Mouse (Mus musculus): ENCODE measurements around the gene Fbxo21. TPM values are rescaled to one million over a fixed set of nuclear protein-coding genes. Genes with fewer than 3 reads are reported as not detected.

Fbxo21 gene
- polyA plus RNA-seq, 1 experiment from 2014 or later, result 64.3 TPM

DNA sequence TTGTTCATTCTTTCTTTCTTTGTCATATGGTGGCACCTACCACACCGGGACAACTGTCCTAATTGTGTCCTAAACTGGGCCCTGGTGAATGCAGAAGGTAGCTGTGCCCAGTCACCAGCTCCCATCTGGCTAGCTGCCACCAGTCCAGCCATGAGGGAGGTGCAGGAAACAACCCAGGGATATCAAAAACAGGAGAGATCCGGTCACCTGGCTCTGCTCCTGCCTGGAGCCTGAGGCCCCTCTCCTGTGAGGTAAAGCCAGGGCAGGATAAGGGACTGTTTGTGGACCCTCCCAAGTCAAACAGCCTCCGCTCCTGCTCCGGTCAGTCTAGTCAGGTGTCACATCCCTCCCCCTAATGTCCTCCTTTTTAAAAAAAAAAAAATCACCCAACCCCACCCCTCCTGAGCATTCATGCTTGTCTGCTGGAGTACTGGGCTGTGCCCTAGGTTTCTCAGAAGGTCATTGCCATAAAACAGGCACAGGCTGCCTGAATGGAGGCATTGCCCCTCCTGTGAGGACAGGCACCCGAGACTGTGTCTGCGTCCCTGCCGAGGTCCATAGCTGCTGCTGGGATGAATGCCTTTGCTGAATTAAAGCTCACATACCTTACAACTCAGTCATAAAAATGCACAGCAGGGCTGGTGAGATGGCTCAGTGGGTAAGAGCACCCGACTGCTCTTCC lies 75.6 kb downstream of the Fbxo21 start:
- no peak for TF ChIP-seq CTCF (IDR thresholded peaks at IDR 0.05; ENCODE audit: low read depth)
- H3K4me1 ChIP-seq (ENCODE audit: insufficient read depth), result no peaks in the 10 kb centered on the region
- no peaks in the 10 kb centered on the region for H3K9me3 ChIP-seq (ENCODE audit: low read depth, low read length)
- no peaks in the 10 kb centered on the region for H3K27me3 ChIP-seq (ENCODE audit: insufficient read depth, low read length)
- no peak overlapping the region for H3K27ac ChIP-seq (ENCODE audit: low read depth)
- ATAC-seq (ENCODE audit: insufficient read depth) (no peak), DNase-seq (no peak)
- H3K4me2 ChIP-seq, result no peak overlapping the region
- no peaks in the 10 kb centered on the region for H3K36me3 ChIP-seq (ENCODE audit: insufficient read depth)
- no peak overlapping the region for H3K4me3 ChIP-seq (ENCODE audit: low read depth, low read length)
- WGBS, result 65% methylated on average over 8 of the region's 8 CpGs
- H3K9ac ChIP-seq, result no peak overlapping the region

DNA sequence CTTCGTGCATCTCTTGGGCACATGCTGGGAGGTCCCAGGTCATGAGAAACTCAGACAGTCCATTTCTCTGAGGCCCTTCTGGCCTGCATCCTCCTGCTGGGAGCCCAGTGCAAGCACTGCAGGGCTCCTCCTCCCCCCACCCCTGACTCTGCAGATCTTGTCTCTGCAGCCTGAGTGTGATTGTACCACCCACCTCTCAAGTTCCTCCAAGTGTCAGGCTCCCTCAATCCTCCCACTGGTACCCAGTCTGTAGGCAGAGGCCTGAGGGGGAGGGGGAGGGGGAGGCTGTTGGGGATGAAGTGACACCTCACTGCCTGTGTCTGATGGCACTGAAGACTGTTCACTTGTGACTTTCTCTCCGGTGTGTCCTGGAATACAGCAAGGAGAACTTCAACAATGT lies 76.7 kb downstream of the Fbxo21 start:
- Histone ChIP-seq H3K4me1 (ENCODE audit: insufficient read depth) (no peaks in the 10 kb centered on the region), H3K36me3 (ENCODE audit: insufficient read depth) (no peaks in the 10 kb centered on the region), H3K27me3 (ENCODE audit: insufficient read depth, low read length) (no peaks in the 10 kb centered on the region), H3K4me3 (ENCODE audit: low read depth, low read length) (no peak overlapping the region), H3K4me2 (no peak overlapping the region), H3K9me3 (ENCODE audit: low read depth, low read length) (no peaks in the 10 kb centered on the region), H3K9ac (no peak overlapping the region), H3K27ac (ENCODE audit: low read depth) (no peak overlapping the region)
- TF ChIP-seq CTCF (IDR thresholded peaks at IDR 0.05; ENCODE audit: low read depth), result no peak
- ATAC-seq (ENCODE audit: insufficient read depth) (no peak), DNase-seq (no peak)
- 86% methylated on average over 2 of the region's 2 CpGs for WGBS

DNA sequence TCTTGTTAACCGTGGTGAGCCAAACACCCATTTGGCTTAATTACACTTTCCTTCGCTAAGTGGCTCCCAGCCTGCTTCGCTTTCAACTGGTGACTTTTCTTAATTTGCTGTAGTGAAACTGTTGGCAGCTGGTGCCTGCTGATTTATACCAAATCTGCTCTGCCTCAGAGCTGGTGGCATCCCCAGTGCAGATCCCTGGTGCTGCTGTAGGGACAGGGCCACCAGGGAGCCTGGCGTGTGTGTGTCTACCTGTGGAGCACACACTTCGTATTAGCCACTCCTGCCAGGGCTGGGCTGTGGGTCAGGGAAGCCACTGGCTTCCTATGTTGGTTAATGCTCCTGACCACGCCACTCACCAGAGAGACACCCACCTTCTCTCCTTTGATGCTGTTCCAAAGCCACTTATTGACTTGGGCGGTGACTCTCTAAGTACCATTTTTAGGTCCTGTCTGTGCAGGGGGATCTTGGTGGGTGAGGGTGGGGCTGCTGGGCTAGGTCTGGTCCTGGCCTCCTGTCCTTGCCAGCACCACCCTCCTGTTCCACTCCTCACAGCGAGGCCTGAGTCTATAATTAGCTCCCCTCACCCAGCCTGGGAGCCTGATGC lies 81.1 kb downstream of the Fbxo21 start:
- TF ChIP-seq CTCF (IDR thresholded peaks at IDR 0.05; ENCODE audit: low read depth), result no peak
- no peaks in the 10 kb centered on the region for H3K9me3 ChIP-seq (ENCODE audit: low read depth, low read length)
- H3K36me3 ChIP-seq (ENCODE audit: insufficient read depth), result no peaks in the 10 kb centered on the region
- no peak overlapping the region for H3K9ac ChIP-seq
- no peak overlapping the region for H3K4me3 ChIP-seq (ENCODE audit: low read depth, low read length)
- no peak overlapping the region for H3K4me2 ChIP-seq
- H3K27ac ChIP-seq (ENCODE audit: low read depth), result peak overlapping the region; percentile 12; the same call in 1 of the 2 replicates
- DNase-seq (no peak), ATAC-seq (ENCODE audit: insufficient read depth) (no peak)
- WGBS, result 50% methylated on average over 8 of the region's 8 CpGs
- H3K4me1 ChIP-seq (ENCODE audit: insufficient read depth), result no peaks in the 10 kb centered on the region
- no peaks in the 10 kb centered on the region for H3K27me3 ChIP-seq (ENCODE audit: insufficient read depth, low read length)

DNA sequence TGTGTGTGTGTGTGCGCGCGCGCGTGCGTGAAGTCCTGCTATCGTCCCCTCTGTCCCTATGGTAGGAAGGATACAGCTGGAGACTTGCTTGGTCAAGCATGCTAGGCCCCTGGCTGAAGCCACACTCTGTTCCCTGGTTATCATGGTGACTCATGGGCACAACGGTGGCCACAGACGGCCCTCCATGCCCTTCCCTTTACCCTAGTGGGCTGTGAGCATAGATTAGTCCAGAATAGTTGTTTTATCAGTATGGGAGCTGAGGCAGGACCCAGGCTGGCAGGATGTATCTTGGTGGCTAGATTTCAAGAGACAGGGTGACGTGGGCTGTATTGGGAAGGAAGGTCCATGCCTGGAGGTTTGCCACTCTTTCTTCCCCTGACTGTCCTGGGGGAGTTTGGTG lies 82.3 kb downstream of the Fbxo21 start:
- Histone ChIP-seq H3K27me3 (ENCODE audit: insufficient read depth, low read length) (no peaks in the 10 kb centered on the region), H3K4me1 (ENCODE audit: insufficient read depth) (no peaks in the 10 kb centered on the region), H3K9ac (no peak overlapping the region), H3K4me2 (no peak overlapping the region), H3K27ac (ENCODE audit: low read depth) (no peak overlapping the region), H3K4me3 (ENCODE audit: low read depth, low read length) (no peak overlapping the region), H3K9me3 (ENCODE audit: low read depth, low read length) (no peaks in the 10 kb centered on the region), H3K36me3 (ENCODE audit: insufficient read depth) (no peaks in the 10 kb centered on the region)
- ATAC-seq (ENCODE audit: insufficient read depth), result no peak
- DNase-seq, result no peak
- no peak for TF ChIP-seq CTCF (IDR thresholded peaks at IDR 0.05; ENCODE audit: low read depth)
- 85% methylated on average over 10 of the region's 10 CpGs for WGBS

DNA sequence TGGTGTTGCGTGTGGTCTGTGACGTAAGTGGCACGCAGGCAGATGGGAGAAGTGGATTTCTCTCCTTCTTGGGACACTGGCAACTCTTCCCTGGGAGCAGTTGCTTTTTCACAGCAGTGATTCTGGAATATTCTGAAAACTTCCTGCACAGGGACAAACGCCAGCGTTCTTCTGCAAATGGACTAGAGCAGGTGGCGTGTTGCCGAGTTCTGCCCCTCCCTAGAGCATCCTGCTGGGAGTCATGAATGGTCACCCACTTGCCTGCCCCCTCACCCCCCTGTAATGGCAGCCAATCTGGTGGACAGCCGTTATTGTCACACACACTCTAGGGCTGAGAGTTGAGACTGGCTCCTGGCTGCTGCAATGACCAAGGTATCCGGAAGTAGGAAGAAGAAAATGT lies 83.1 kb downstream of the Fbxo21 start:
- H3K27me3 ChIP-seq (ENCODE audit: insufficient read depth, low read length), result no peaks in the 10 kb centered on the region
- H3K4me2 ChIP-seq, result no peak overlapping the region
- no peak overlapping the region for H3K9ac ChIP-seq
- no peak overlapping the region for H3K27ac ChIP-seq (ENCODE audit: low read depth)
- H3K4me3 ChIP-seq (ENCODE audit: low read depth, low read length), result no peak overlapping the region
- ATAC-seq (ENCODE audit: insufficient read depth) (no peak), DNase-seq (no peak)
- no peaks in the 10 kb centered on the region for H3K4me1 ChIP-seq (ENCODE audit: insufficient read depth)
- H3K9me3 ChIP-seq (ENCODE audit: low read depth, low read length), result no peaks in the 10 kb centered on the region
- H3K36me3 ChIP-seq (ENCODE audit: insufficient read depth), result peaks cover 4% of the 10 kb centered on the region; the same call in 1 of the 2 replicates
- no peak for TF ChIP-seq CTCF (IDR thresholded peaks at IDR 0.05; ENCODE audit: low read depth)
- WGBS, result 82% methylated on average over 9 of the region's 9 CpGs

Other genes with a start within 250 kb of the Fbxo21 start
- gene Nos1, start 195.7 kb upstream of the Fbxo21 start, polyA plus RNA-seq (2014; fragmentation: Nextera tagmentation; extraction: Ambion mirVana), result 0.07 and 0.11 TPM in 2 replicates
- 5.3 and 5.6 TPM in 2 replicates for gene Tesc, start 51.0 kb downstream of the Fbxo21 start, polyA plus RNA-seq (2014; fragmentation: Nextera tagmentation; extraction: Ambion mirVana)
- gene Fbxw8, start 178.7 kb downstream of the Fbxo21 start, polyA plus RNA-seq (2014; fragmentation: Nextera tagmentation; extraction: Ambion mirVana), result 31.1 and 31.3 TPM in 2 replicates
- gene Hrk, start 187.9 kb downstream of the Fbxo21 start, polyA plus RNA-seq (2014; fragmentation: Nextera tagmentation; extraction: Ambion mirVana), result 0.04 TPM in 1 of 2 replicates, not detected in the other

All from lung, embryonic 14.5 days (tissue).